Mouse (Mus musculus): Measurements from ENCODE around the gene Scgb3a1. TPM values are rescaled to one million over a fixed set of nuclear protein-coding genes. Genes with fewer than 3 reads are reported as not detected.

Scgb3a1 gene
- total RNA-seq, 2 experiments from 2014 or later, result not detected

GRCm38 (mm10) chr11:49664262-49665140, 1.1 kb downstream of the Scgb3a1 start:
- Histone ChIP-seq H3K4me3 (no peak overlapping the region), H3K27ac (no peak overlapping the region)
- intact Hi-C loops (cut with DNase I), result no loop called here
- TF ChIP-seq CTCF (IDR thresholded peaks at IDR 0.05), result no peak
- DNase-seq, result no peak

DNA sequence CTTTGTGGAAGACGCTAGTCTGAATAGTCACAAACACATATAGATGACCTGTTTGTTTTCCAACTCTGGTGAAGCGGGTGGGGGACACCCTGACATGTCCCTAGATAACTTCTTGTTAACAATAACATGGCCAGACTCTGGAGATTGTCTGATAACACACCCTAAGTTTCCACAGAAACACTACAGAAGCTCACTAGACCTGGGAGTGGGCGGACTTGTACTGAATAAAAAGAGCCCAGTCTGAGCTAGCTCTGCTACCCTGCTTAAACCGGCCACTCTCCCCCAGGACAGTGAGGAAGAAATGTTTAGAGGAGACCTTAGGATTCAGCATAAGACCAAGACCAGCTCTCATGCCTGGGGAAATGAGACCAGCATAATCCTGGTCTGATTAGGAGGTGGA, 2.1 kb downstream of the Scgb3a1 start:
- Histone ChIP-seq H3K4me3 (no peak overlapping the region), H3K27ac (no peak overlapping the region)
- no peak for TF ChIP-seq CTCF (IDR thresholded peaks at IDR 0.05)
- no peak for DNase-seq
- intact Hi-C loops (cut with DNase I), result no loop called here

DNA sequence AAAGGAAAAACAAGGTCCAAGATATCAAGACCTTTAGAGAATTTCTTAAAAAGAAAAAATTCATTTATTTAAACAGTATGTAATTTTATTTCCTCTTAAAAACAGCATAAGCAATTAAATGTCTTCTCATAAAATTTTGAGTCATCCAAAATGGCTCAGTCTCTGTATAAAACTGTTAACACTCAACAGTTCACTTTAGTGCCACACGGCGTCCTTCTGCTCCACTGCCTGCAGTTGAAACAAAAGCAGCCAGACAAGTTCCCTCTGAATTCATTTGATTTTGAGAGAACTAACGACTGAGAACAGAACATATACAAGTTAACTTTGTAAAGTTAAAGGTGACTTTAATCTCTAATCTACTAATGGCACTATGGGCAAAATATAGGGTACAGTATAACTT, 10.0 kb downstream of the Scgb3a1 start:
- H3K27ac ChIP-seq, result no peak overlapping the region
- H3K4me3 ChIP-seq, result no peak overlapping the region
- intact Hi-C loops (cut with DNase I), result no loop called here
- no peak for TF ChIP-seq CTCF (IDR thresholded peaks at IDR 0.05)
- no peak for DNase-seq

GRCm38 (mm10) chr11:49684237-49684973, 21.0 kb downstream of the Scgb3a1 start:
- no peak for TF ChIP-seq CTCF (IDR thresholded peaks at IDR 0.05)
- H3K4me3 ChIP-seq, result peak overlapping the region; percentile 40
- peak overlapping the region; percentile 67 for H3K27ac ChIP-seq
- peak; percentile 50 for DNase-seq
- intact Hi-C loops (cut with DNase I), result no loop called here

GRCm38 (mm10) chr11:49695013-49695412, 31.6 kb downstream of the Scgb3a1 start:
- intact Hi-C loops (cut with DNase I), result no loop called here
- DNase-seq, result no peak
- Histone ChIP-seq H3K27ac (no peak overlapping the region), H3K4me3 (no peak overlapping the region)
- no peak for TF ChIP-seq CTCF (IDR thresholded peaks at IDR 0.05)

- Histone ChIP-seq H3K4me3 (no peak overlapping the region), H3K27ac (no peak overlapping the region)
- no peak for TF ChIP-seq CTCF (IDR thresholded peaks at IDR 0.05)
- intact Hi-C loops (cut with DNase I), result no loop called here
- no peak for DNase-seq
Observed at GRCm38 (mm10) chr11:49695695-49696094, 32.3 kb downstream of the Scgb3a1 start.

GRCm38 (mm10) chr11:49696472-49696871, 33.1 kb downstream of the Scgb3a1 start:
- Histone ChIP-seq H3K4me3 (no peak overlapping the region), H3K27ac (no peak overlapping the region)
- no peak for TF ChIP-seq CTCF (IDR thresholded peaks at IDR 0.05)
- intact Hi-C loops (cut with DNase I), result no loop called here
- no peak for DNase-seq

DNA sequence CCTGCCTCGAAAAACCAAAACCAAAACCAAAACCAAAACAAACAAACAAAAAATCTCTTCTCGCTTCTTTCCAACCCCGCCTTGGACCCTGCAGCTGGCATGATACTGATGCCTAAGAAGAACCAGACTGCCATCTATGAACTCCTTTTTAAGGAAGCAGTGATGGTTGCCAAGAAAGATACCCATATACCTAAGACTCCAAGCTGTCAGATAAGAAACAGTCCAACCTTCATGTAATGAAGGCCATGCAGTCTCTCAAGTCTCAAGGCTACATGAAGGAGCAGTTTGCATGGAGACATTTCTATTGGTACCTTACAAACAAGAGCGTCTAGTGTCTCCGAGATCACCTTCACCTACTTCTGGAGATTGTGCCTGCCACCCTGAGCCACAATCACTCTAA, 34.4 kb downstream of the Scgb3a1 start:
- no peak for TF ChIP-seq CTCF (IDR thresholded peaks at IDR 0.05)
- intact Hi-C loops (cut with DNase I), result no loop called here
- Histone ChIP-seq H3K27ac (no peak overlapping the region; the same call in 1 of the 2 replicates), H3K4me3 (no peak overlapping the region)
- DNase-seq, result no peak

DNA sequence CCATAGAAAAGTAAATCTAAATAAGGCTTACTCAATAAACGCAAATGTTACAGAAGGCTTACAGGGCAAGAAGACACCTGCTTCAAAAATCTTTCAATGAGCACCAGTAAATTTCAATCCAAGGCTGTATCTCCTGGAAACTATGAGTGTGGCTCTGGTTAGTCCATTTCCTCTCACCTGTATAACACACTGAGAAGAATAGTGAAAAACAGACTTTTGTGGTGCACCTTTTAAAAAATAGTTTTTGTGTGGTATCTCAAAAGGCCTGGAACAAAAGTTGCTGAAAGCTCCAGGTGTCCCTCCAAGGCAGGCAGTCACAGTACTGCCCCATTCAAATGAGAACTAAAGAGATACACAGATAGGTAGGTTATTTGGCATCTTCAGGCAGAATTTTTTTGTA, 35.7 kb downstream of the Scgb3a1 start:
- DNase-seq, result no peak
- H3K27ac ChIP-seq, result no peak overlapping the region
- H3K4me3 ChIP-seq, result no peak overlapping the region
- intact Hi-C loops (cut with DNase I), result no loop called here
- no peak for TF ChIP-seq CTCF (IDR thresholded peaks at IDR 0.05)

- no peak overlapping the region for H3K27ac ChIP-seq
- H3K4me3 ChIP-seq, result no peak overlapping the region
- TF ChIP-seq CTCF (IDR thresholded peaks at IDR 0.05), result no peak
- intact Hi-C loops (cut with DNase I), result no loop called here
- DNase-seq, result no peak
Observed at GRCm38 (mm10) chr11:49702014-49702413, 38.6 kb downstream of the Scgb3a1 start.

DNA sequence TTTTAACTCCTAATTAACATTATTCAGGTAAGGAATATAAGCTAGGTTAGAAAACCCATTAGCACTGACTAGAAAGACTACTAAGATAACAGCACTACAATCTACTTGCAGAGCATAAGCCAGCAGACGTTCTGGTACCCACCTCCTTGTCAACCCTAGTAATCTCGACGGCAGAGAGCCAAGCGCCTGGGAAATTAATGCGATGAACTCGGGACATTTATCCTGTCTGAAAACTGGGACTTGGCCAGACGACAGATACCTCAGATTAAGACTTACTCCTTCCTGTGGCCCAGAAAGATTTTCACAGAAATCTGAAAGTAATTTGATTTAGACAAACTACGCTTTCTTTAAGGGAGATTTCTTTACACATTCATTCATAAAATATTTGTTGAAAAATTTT, 41.4 kb downstream of the Scgb3a1 start:
- Histone ChIP-seq H3K4me3 (no peak overlapping the region), H3K27ac (no peak overlapping the region)
- intact Hi-C loops (cut with DNase I), result no loop called here
- no peak for DNase-seq
- TF ChIP-seq CTCF (IDR thresholded peaks at IDR 0.05), result no peak

DNA sequence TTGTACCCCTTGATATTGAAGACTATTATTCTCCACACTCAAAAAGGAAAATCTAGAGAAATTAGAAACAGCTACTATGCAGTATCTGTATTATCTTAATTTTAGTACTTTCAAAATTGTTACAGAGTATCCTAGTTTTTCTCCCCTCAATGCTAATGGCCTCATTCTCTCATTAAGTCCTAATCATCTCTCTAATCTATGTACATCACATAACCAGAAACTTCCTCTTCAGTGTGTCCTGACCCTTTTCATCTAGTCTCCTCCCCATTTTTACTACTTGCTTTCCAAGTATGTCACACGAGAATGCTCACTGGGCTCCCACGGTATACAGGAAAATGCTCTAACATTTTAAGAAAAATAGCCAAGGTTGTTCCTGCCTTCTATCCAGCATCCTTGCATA, 44.4 kb downstream of the Scgb3a1 start:
- TF ChIP-seq CTCF (IDR thresholded peaks at IDR 0.05), result no peak
- intact Hi-C loops (cut with DNase I), result no loop called here
- H3K4me3 ChIP-seq, result no peak overlapping the region
- DNase-seq, result no peak
- H3K27ac ChIP-seq, result no peak overlapping the region

DNA sequence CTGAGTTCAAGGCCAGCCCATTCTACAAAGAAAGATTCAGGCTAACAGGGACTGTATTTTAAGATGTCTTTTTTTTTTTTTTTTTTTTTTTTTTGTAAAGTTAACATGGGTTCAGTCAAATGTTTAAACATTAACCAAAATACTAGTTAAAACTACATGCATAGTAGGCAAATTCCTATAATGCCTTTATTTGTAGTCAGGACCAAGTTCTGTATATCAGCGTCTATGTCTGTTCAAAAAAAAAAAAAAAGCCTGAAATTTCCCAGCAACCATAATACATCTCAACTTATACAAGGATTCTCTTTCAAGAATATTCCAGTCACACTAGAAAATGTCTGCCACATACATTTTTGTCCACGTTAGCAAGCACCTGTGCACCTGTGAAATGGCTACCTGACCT, 47.3 kb downstream of the Scgb3a1 start:
- no peak for TF ChIP-seq CTCF (IDR thresholded peaks at IDR 0.05)
- intact Hi-C loops (cut with DNase I), result loop anchor here (5.0 kb wide), 2 partner anchors 58 to 137 kb away; partner anchors contain the start of gene Mapk9
- Histone ChIP-seq H3K27ac (no peak overlapping the region), H3K4me3 (peak overlapping the region; percentile 97; the same call in 1 of the 2 replicates)
- DNase-seq, result no peak
